Mouse (Mus musculus): Measurements from ENCODE around the gene Fam43b. TPM values are rescaled to one million over a fixed set of nuclear protein-coding genes. Genes with fewer than 3 reads are reported as not detected.

Fam43b gene
- not detected for polyA plus RNA-seq (2014; fragmentation: Illumina TruSeq; extraction: RNeasy Lipid Tissue Mini Kit (QIAGEN cat#74804); ENCODE audit: low read depth, low replicate concordance)

DNA sequence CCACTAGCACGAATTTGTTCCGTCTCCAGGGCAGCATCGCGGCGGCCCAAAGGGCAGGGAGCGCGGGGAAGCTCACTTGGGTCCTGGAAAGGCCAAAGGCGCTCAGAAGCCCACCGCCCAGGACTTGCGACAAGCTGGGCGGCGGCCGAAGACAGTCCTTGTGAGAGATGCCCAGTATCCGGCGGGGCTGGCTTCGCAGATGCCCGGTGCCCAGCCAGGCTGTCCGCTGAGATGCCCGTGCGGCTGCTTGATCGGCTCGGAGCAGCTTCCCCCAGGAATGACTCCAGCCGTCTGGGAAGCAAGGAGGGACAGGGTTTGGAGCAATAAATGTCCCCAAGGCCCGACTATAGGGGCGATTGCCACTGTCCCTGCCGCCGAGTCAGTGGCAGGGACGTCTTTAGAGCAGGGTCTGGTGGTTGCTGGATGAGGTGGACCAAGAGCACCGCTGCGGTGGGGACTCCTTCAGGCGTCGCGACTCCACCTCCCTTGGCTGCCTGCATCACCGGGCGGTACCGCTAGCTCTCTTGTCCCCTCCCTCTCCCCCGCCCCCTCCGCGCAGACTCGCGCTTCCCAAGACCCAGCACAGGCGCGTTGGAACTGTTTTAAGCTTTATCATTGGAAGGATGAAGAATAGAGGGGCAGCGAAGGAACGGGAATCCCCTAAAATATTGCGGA lies at the start of gene Fam43b:
Gene Fam43b (minus strand): TSS at position 558 of the 675 bp plus-strand sequence.

GRCm38 (mm10) chr4:138434347-138435316 lies 38.3 kb upstream of the Fam43b start, which contains the start of gene Mul1:
TSS of gene Mul1 (plus strand) at chr4:138434671.

DNA sequence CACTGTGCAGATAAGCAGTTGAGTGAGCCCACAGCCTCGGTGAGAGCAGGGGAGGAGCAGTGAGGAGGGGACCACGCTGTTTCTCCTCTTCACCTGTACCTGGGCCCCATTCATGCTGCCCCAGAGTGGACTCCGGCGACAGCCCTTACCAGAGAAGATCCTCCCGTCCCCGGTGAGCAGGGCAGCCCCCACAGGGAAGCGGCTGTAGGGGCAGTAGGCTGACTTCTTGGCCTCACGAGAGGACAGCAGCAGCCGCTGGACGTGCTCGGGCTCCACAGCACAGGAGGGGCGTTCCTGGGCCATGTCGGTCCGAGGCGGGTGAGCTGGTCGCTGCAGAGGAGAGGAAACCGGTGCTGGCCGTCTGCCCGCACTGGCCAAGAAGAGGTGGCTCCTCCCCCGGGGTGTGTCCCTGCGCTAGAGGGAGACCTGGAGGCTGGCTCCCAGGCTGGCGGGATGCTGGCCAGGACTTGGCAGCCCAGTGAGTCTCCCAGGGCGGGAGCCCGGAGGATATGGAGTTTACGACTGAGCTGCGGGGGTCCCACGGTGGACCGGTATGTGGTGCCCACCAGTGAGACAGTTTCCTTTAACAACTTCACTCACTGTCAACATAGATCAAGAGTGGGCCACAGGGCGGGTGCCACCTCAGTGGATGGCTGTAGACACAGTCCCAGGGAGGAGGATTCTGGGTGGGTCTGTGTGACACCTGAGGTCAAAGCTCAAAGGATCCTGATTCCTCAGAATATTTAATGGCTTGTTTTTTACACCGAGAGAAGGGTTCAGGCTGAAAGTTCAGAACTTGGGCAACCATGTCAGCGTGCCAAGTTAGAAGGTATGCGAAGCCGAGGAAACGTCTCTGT lies 28.5 kb downstream of the Fam43b start, which contains the start of gene Cda:
Gene Cda (minus strand): TSS at position 352 of the 857 bp plus-strand sequence.

Other genes with a start within 250 kb of the Fam43b start
- 114 TPM for gene Hp1bp3, start 180.2 kb downstream of the Fam43b start, polyA plus RNA-seq (2014; fragmentation: Illumina TruSeq; extraction: RNeasy Lipid Tissue Mini Kit (QIAGEN cat#74804); ENCODE audit: low read depth, low replicate concordance)
- 5.3 TPM for gene Sh2d5, start 146.1 kb downstream of the Fam43b start, polyA plus RNA-seq (2014; fragmentation: Illumina TruSeq; extraction: RNeasy Lipid Tissue Mini Kit (QIAGEN cat#74804); ENCODE audit: low read depth, low replicate concordance)
- gene Kif17, start 146.1 kb downstream of the Fam43b start, polyA plus RNA-seq (2014; fragmentation: Illumina TruSeq; extraction: RNeasy Lipid Tissue Mini Kit (QIAGEN cat#74804); ENCODE audit: low read depth, low replicate concordance), result 10.0 TPM
- gene Ddost, start 91.8 kb downstream of the Fam43b start, polyA plus RNA-seq (2014; fragmentation: Illumina TruSeq; extraction: RNeasy Lipid Tissue Mini Kit (QIAGEN cat#74804); ENCODE audit: low read depth, low replicate concordance), result 225 TPM
- 167 TPM for gene Pink1, start 70.2 kb downstream of the Fam43b start, polyA plus RNA-seq (2014; fragmentation: Illumina TruSeq; extraction: RNeasy Lipid Tissue Mini Kit (QIAGEN cat#74804); ENCODE audit: low read depth, low replicate concordance)
- 15.5 TPM for gene Cda, start 28.5 kb downstream of the Fam43b start, polyA plus RNA-seq (2014; fragmentation: Illumina TruSeq; extraction: RNeasy Lipid Tissue Mini Kit (QIAGEN cat#74804); ENCODE audit: low read depth, low replicate concordance)
- gene Mul1, start 38.1 kb upstream of the Fam43b start, polyA plus RNA-seq (2014; fragmentation: Illumina TruSeq; extraction: RNeasy Lipid Tissue Mini Kit (QIAGEN cat#74804); ENCODE audit: low read depth, low replicate concordance), result 17.4 TPM
- 14.2 TPM for gene Camk2n1, start 57.8 kb upstream of the Fam43b start, polyA plus RNA-seq (2014; fragmentation: Illumina TruSeq; extraction: RNeasy Lipid Tissue Mini Kit (QIAGEN cat#74804); ENCODE audit: low read depth, low replicate concordance)
- 0.77 TPM for gene Vwa5b1, start 239.4 kb upstream of the Fam43b start, polyA plus RNA-seq (2014; fragmentation: Illumina TruSeq; extraction: RNeasy Lipid Tissue Mini Kit (QIAGEN cat#74804); ENCODE audit: low read depth, low replicate concordance)

Measured in adipose tissue, adult 10 weeks (tissue).